In the genomic region with DNA sequence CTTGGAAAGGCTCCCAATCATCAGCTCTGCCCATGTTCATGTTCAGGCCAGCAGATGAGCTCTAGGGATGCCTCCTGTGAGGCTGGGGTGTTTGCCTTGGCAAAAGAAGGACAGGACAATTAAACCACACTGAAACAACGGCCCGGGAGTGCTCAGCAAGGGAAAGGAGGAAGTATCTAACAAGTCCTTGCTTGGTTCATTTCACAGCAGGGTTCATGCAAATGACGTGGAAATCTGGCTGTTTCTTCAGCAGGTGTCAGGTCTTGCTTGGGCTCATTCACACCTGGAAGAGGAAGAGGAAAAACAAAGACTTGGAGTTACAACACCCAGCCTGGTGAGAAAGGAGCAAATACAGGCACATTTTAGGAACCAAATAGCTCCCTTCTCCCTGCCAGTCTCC, we compare ENCODE assay signal across 20 mouse cellular contexts.
A peak's percentile ranks its signal among the peaks of the same experiment; 100 is the strongest.
DNase-seq lines count a peak whose midpoint lies in the region; ATAC-seq lines count a peak whose summit lies in the region.
"Had no signal": no experiment of that assay in that cellular context is flagged by ENCODE, and none has a peak within 500 bp of the region (broad histone marks: within the 10 kb centered on the region; RNA-seq: fewer than 3 reads in every experiment).

No protein-coding gene starts in this region.

- peak; percentile 55 for ATAC-seq in common myeloid progenitor, adult 5-6 weeks (replicated peaks; ENCODE audit: low read depth, poor library complexity, severe bottlenecking)
- ATAC-seq in neutrophil, adult 5-6 weeks (ENCODE audit: extremely low read depth, insufficient number of reproducible peaks, low FRiP score, poor library complexity, severe bottlenecking) = peak; percentile 51; the same call in 1 of the 2 replicates
- ATAC-seq: activated CD4-positive, CD25-positive, alpha-beta regulatory T cell, adult 4 months; CD4-positive, CD25-positive, alpha-beta regulatory T cell, adult 4 months; forebrain, embryonic 13.5 days; intestine, embryonic 15.5 days had no signal

- H3K27ac ChIP-seq in heart, embryonic 10.5 days = no peak overlapping the region
- H3K27ac ChIP-seq: embryonic facial prominence, embryonic 10.5 days; forebrain, embryonic 13.5 days; heart, embryonic 15.5 days; hindbrain, embryonic 10.5 days; intestine, embryonic 15.5 days had no signal

- no peak overlapping the region for H3K4me3 ChIP-seq in heart, embryonic 10.5 days
- H3K4me3 ChIP-seq: embryonic facial prominence, embryonic 10.5 days; forebrain, embryonic 13.5 days; heart, embryonic 15.5 days; hindbrain, embryonic 10.5 days; intestine, embryonic 15.5 days had no signal

- H3K9me3 ChIP-seq in heart, embryonic 10.5 days = no peaks in the 10 kb centered on the region
- H3K9me3 ChIP-seq: embryonic facial prominence, embryonic 10.5 days; forebrain, embryonic 13.5 days; heart, embryonic 15.5 days; hindbrain, embryonic 10.5 days; intestine, embryonic 15.5 days had no signal

- peaks cover 5% of the 10 kb centered on the region; the same call in 1 of the 2 replicates for H3K27me3 ChIP-seq in heart, embryonic 10.5 days (ENCODE audit: insufficient read depth, poor library complexity, severe bottlenecking)
- H3K27me3 ChIP-seq: forebrain, embryonic 13.5 days; heart, embryonic 15.5 days; intestine, embryonic 15.5 days had no signal

- peak; percentile 13 to 22 for DNase-seq in spleen, adult 18-20 months
- DNase-seq in spleen, postnatal 14 days (ENCODE audit: low spot score in 2 of 2) = no peak
- DNase-seq in B cell, adult 2 months = peak; percentile 39 to 47
- no peak for DNase-seq in heart, embryonic 10.5 days (ENCODE audit: low spot score)
- DNase-seq in left cerebral cortex, adult 11 months (ENCODE audit: low spot score) = no peak
- DNase-seq: adrenal gland, postnatal 14 days; cerebellum, adult 11-12 months; cerebellum, adult 9-10 months; cerebellum, postnatal 36 days; gastrocnemius, postnatal 36 days; heart, adult 18-20 months had no signal

- WGBS in heart, embryonic 10.5 days = 24% methylated on average over 3 of the region's 3 CpGs

- no peaks in the 10 kb centered on the region for H3K36me3 ChIP-seq in heart, embryonic 10.5 days
- H3K36me3 ChIP-seq: embryonic facial prominence, embryonic 10.5 days; hindbrain, embryonic 10.5 days; intestine, embryonic 15.5 days had no signal

- no peaks in the 10 kb centered on the region for H3K4me1 ChIP-seq in heart, embryonic 10.5 days
- H3K4me1 ChIP-seq: embryonic facial prominence, embryonic 10.5 days; forebrain, embryonic 13.5 days; hindbrain, embryonic 10.5 days; intestine, embryonic 15.5 days had no signal

Comparison
In these comparisons a context has a peak if more than half of its experiments do, and no peak if none do; other contexts are left out.
1. DNase-seq: peak in spleen, adult 18-20 months (2 of 2) and B cell, adult 2 months (2 of 2); none in spleen, postnatal 14 days (0 of 2), heart, embryonic 10.5 days (single experiment) and left cerebral cortex, adult 11 months (single experiment).